Mouse (Mus musculus): ENCODE measurements around the gene Mta2.
"Not testable (repeated sequence)": the region's sequence is repeated elsewhere in the genome, so short reads cannot be mapped to it uniquely, and the experiment has no call there.

Mta2 gene

GRCm38 (mm10) chr19:8965771-8966170, 24.1 kb downstream of the Mta2 start:
- CTCF ChIA-PET = interaction anchor here (0.7 to 1.4 kb wide), 2 partner anchors 12 to 237 kb away, joined by 5 to 6 read pairs; partner anchors contain the start of gene Tut1

GRCm38 (mm10) chr19:8966198-8966589, 24.5 kb downstream of the Mta2 start:
- CTCF ChIA-PET = interaction anchor here (0.7 to 1.4 kb wide), 2 partner anchors 13 to 238 kb away, joined by 5 to 6 read pairs; partner anchors contain the start of gene Tut1

GRCm38 (mm10) chr19:8966590-8967372, 25.1 kb downstream of the Mta2 start, which contains the start of gene Eef1g:
Gene Eef1g (plus strand): TSS chr19:8967041.
- CTCF ChIA-PET = interaction anchor here (0.7 to 1.4 kb wide), 2 partner anchors 13 to 238 kb away, joined by 5 to 6 read pairs; partner anchors contain the start of gene Tut1

- CTCF ChIA-PET = interaction anchor here (1.4 kb wide), 1 partner anchor 14 kb away, joined by 6 read pairs; the partner anchor contains the start of gene Tut1
These were observed 25.7 kb downstream of the Mta2 start for GRCm38 (mm10) chr19:8967373-8967743.

- CTCF ChIA-PET = no interaction called here
These were observed 26.2 kb downstream of the Mta2 start for GRCm38 (mm10) chr19:8967893-8968292.

GRCm38 (mm10) chr19:8972491-8972890, 30.8 kb downstream of the Mta2 start:
- CTCF ChIA-PET = not testable (repeated sequence)

- CTCF ChIA-PET = no interaction called here
These were observed 33.0 kb downstream of the Mta2 start for GRCm38 (mm10) chr19:8974638-8975037.

GRCm38 (mm10) chr19:8975491-8975890, 33.8 kb downstream of the Mta2 start:
- CTCF ChIA-PET = interaction anchor here (0.7 to 1.6 kb wide), 3 partner anchors 134 to 262 kb away, joined by 3 to 5 read pairs (median 3); no protein-coding TSS in a partner anchor

- CTCF ChIA-PET = interaction anchor here (0.7 to 1.6 kb wide), 5 partner anchors 16 to 252 kb away, joined by 3 to 6 read pairs (median 6); no protein-coding TSS in a partner anchor
These were observed 34.9 kb downstream of the Mta2 start for GRCm38 (mm10) chr19:8976535-8976934.

GRCm38 (mm10) chr19:8980771-8981170, 39.1 kb downstream of the Mta2 start:
- CTCF ChIA-PET = interaction anchor here (1.2 kb wide), 1 partner anchor 102 kb away, joined by 5 read pairs; no protein-coding TSS in a partner anchor

- CTCF ChIA-PET = interaction anchor here (1.2 kb wide), 1 partner anchor 101 kb away, joined by 5 read pairs; no protein-coding TSS in a partner anchor
These were observed 39.9 kb downstream of the Mta2 start for GRCm38 (mm10) chr19:8981450-8982168.

- CTCF ChIA-PET = no interaction called here
These were observed 40.9 kb downstream of the Mta2 start for GRCm38 (mm10) chr19:8982303-8983149.

- CTCF ChIA-PET = no interaction called here
These were observed 41.5 kb downstream of the Mta2 start for GRCm38 (mm10) chr19:8983150-8983650.

GRCm38 (mm10) chr19:8984255-8984868, 42.7 kb downstream of the Mta2 start:
- CTCF ChIA-PET = interaction anchor here (0.6 to 0.7 kb wide), 4 partner anchors 56 to 293 kb away, joined by 3 to 5 read pairs (median 4); partner anchors contain the start of gene Tmem179b

GRCm38 (mm10) chr19:8985891-8986290, 44.2 kb downstream of the Mta2 start:
- CTCF ChIA-PET = no interaction called here

GRCm38 (mm10) chr19:8987816-8988215, 46.1 kb downstream of the Mta2 start:
- CTCF ChIA-PET = no interaction called here

GRCm38 (mm10) chr19:8988346-8989065, 46.8 kb downstream of the Mta2 start:
- CTCF ChIA-PET = interaction anchor here (1.2 kb wide), 1 partner anchor 15 kb away, joined by 4 read pairs; no protein-coding TSS in a partner anchor

- CTCF ChIA-PET = interaction anchor here (1.2 kb wide), 1 partner anchor 15 kb away, joined by 4 read pairs; no protein-coding TSS in a partner anchor
These were observed 47.4 kb downstream of the Mta2 start, which contains the start of gene Ahnak for GRCm38 (mm10) chr19:8989066-8989566. Gene Ahnak (plus strand): TSS chr19:8989284.

Measured in spleen, embryonic (tissue).